7 mouse cellular contexts compared by ENCODE assay signal in the genomic region with DNA sequence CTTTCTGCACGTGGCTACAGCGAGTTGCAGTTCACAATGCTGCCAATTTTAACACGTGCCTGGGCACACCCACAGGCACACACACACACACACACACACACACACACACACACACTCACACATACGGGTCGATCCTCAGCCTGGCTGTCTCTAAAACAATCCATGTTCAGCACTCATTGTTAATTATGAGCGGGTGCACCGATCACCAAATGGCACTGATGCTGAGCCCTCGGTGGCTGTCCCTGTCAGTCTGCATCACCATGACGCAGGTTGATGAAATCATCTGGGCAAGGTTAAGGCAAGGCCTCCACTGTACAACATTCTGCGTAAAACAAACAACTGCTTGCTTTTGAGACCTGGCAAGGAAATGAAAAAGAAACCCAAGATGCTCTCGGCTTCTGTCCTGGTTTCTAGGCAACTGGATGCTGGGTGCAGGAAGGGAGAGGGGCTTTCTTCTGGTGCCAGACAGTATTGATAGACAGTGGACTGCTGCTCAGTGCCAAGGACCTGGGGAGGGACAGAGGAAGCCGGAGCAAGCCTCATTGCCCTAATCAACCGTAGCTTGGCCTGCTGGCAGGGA.
DNase-seq lines count a peak whose midpoint lies in the region; ATAC-seq lines count a peak whose summit lies in the region.

No protein-coding gene starts in this region.

- H3K27ac ChIP-seq in intestine, embryonic 15.5 days = no peak overlapping the region

- 73% methylated on average over 13 of the region's 13 CpGs for WGBS in intestine, embryonic 15.5 days

- H3K4me2 ChIP-seq in intestine, embryonic 15.5 days (replicated peaks) = no peak overlapping the region

- ATAC-seq in intestine, embryonic 15.5 days = no peak

- no peak overlapping the region for H3K9ac ChIP-seq in intestine, embryonic 15.5 days

- intact Hi-C loops in heart, postnatal 25 days (cut with DNase I) = no loop called here

- H3K27me3 ChIP-seq in intestine, embryonic 15.5 days (replicated peaks) = no peaks in the 10 kb centered on the region

- peak; percentile 30 for DNase-seq in cerebellum, adult 9-10 months
- DNase-seq in frontal cortex, adult 2 months (ENCODE audit: extremely low spot score in 1 of 2, low spot score in 1 of 2) = peak; percentile 20 to 42
- DNase-seq in left cerebral cortex, adult 9 months (ENCODE audit: low spot score in 2 of 2) = peak; percentile 9 to 41
- DNase-seq in right cerebral cortex, adult 18-20 months = peak; percentile 29
- DNase-seq in heart, adult 9 months (ENCODE audit: low spot score in 2 of 2) = no peak
- DNase-seq in heart, postnatal 25 days (ENCODE audit: low spot score) = no peak

- H3K36me3 ChIP-seq in intestine, embryonic 15.5 days = no peaks in the 10 kb centered on the region

- H3K4me1 ChIP-seq in intestine, embryonic 15.5 days (replicated peaks) = peaks cover 8% of the 10 kb centered on the region

- no peak overlapping the region for H3K4me3 ChIP-seq in intestine, embryonic 15.5 days (replicated peaks)

- H3K9me3 ChIP-seq in intestine, embryonic 15.5 days = no peaks in the 10 kb centered on the region

Comparison
In these comparisons a context has a peak if more than half of its experiments do, and no peak if none do; other contexts are left out.
1. DNase-seq: peak in cerebellum, adult 9-10 months (single experiment), frontal cortex, adult 2 months (2 of 2), left cerebral cortex, adult 9 months (2 of 2) and right cerebral cortex, adult 18-20 months (single experiment); none in heart, adult 9 months (0 of 2) and heart, postnatal 25 days (single experiment).